Comparison of ENCODE assay signal across 15 mouse cellular contexts in the genomic region with DNA sequence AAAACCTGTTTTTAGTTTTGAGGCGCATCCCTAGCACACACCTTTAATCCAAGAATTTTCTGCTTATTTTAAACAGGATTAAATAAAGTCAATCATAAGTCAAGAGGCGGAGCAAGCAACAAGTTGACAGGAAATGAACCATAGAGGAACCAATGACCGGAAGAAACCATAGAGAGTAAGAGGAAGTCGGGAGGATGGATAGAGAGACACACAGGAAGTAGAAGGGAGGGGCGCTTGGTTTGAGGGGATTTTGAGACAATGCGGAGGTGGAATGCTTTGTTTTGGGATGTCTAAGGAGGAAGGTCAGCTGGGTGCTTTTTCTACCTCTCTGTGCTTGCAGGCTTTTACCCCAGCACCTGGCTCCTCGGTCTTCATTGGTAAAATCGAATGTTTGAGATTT. TPM values are rescaled to one million over a fixed set of nuclear protein-coding genes. Genes with fewer than 3 reads are reported as not detected.
"Had no signal": no experiment of that assay in that cellular context is flagged by ENCODE, and none has a peak within 500 bp of the region (broad histone marks: within the 10 kb centered on the region; RNA-seq: fewer than 3 reads in every experiment).

No protein-coding gene starts in this region.

- DNase-seq: lung, adult 18-20 months; lung, embryonic 14.5 days; lung, postnatal 14 days; lung, postnatal 36 days; right cerebral cortex, postnatal 14 days; thymus, adult 18-20 months; thymus, postnatal 14 days; thymus, postnatal 4 days had no signal

- H3K9ac ChIP-seq: lung, embryonic 14.5 days; midbrain, embryonic 13.5 days; midbrain, embryonic 15.5 days; neural tube, embryonic 12.5 days had no signal

- H3K27ac ChIP-seq: macrophage; midbrain, embryonic 13.5 days; midbrain, embryonic 15.5 days; neural tube, embryonic 12.5 days had no signal

- H3K36me3 ChIP-seq: midbrain, embryonic 13.5 days; midbrain, embryonic 15.5 days; neural tube, embryonic 12.5 days had no signal

- H3K4me1 ChIP-seq: midbrain, embryonic 13.5 days; midbrain, embryonic 15.5 days; neural tube, embryonic 12.5 days had no signal

- H3K4me3 ChIP-seq: megakaryocyte, embryonic 14.5 days; midbrain, embryonic 13.5 days; midbrain, embryonic 15.5 days; neural tube, embryonic 12.5 days had no signal

- H3K9me3 ChIP-seq: midbrain, embryonic 13.5 days; midbrain, embryonic 15.5 days; neural tube, embryonic 12.5 days had no signal

- H3K27me3 ChIP-seq: midbrain, embryonic 13.5 days; midbrain, embryonic 15.5 days; neural tube, embryonic 12.5 days had no signal

RNA-seq across cellular contexts. Expression of gene Slc44a3, which starts 15.2 kb away (rescaled TPM):
- total RNA-seq: monocyte, adult 5-6 weeks; neutrophil, adult 5-6 weeks had no signal
